Mouse (Mus musculus) liver, adult 2 months (tissue): ENCODE data around the gene Zfp451. TPM values are rescaled to one million over a fixed set of nuclear protein-coding genes. Genes with fewer than 3 reads are reported as not detected.
"Not testable (repeated sequence)": the region's sequence is repeated elsewhere in the genome, so short reads cannot be mapped to it uniquely, and the experiment has no call there.

ENCODE experiments used
- DNase-seq: peaks from one replicate; pipeline ENCODE4 v3.0.0-alpha.2; 2011; ENCODE audit warnings: low read depth, low spot score; ENCODE audit errors: extremely low read depth
- H3K27ac ChIP-seq: fragments of 200-500 bp; replicated peaks from 2 replicates; pipeline ENCODE4 v1.5.1; 2012; ENCODE audit warnings: low read depth, mild to moderate bottlenecking, control low read depth, inconsistent platforms, low read length; ENCODE audit not compliant: insufficient read depth
- H3K27me3 ChIP-seq: fragments of 200-500 bp; 2 replicates; pipeline ENCODE4 v1.6.1; 2012; ENCODE audit warnings: mild to moderate bottlenecking, moderate library complexity, low read length, inconsistent platforms; ENCODE audit not compliant: control insufficient read depth, insufficient read depth
- H3K36me3 ChIP-seq: fragments of 200-500 bp; 2 replicates; pipeline ENCODE4 v1.6.1; 2012; ENCODE audit warnings: low read length, inconsistent platforms; ENCODE audit not compliant: control insufficient read depth, insufficient read depth
- H3K4me1 ChIP-seq: fragments of 200-500 bp; 2 replicates; pipeline ENCODE4 v1.6.1; 2011; ENCODE audit warnings: low read length; ENCODE audit not compliant: control insufficient read depth, insufficient read depth
- H3K4me3 ChIP-seq: fragments of 200-500 bp; 2 replicates; pipeline ENCODE4 v1.5.1; 2011; ENCODE audit warnings: low read depth, mild to moderate bottlenecking, control low read depth, low read length, moderate library complexity; ENCODE audit not compliant: insufficient read depth
- H3K79me2 ChIP-seq: fragments of 200-500 bp; 2 replicates; pipeline ENCODE4 v1.6.1; 2012; ENCODE audit warnings: inconsistent platforms, mild to moderate bottlenecking, low read length, moderate library complexity; ENCODE audit not compliant: control insufficient read depth, insufficient read depth
- H3K9ac ChIP-seq: fragments of 200-500 bp; 2 replicates; pipeline ENCODE4 v1.6.1; 2012; ENCODE audit warnings: low read depth, mild to moderate bottlenecking, control low read depth, inconsistent platforms, low read length
- CTCF ChIP-seq: fragments of 200-500 bp; IDR thresholded peaks from 2 replicates; pipeline ENCODE4 v1.5.1; 2011; ENCODE audit warnings: low read depth, low read length, control low read depth
- POLR2A ChIP-seq: fragments of 200-500 bp; IDR thresholded peaks from 2 replicates; pipeline ENCODE4 v1.6.1; 2011; ENCODE audit warnings: low read length, control low read depth; ENCODE audit not compliant: insufficient read depth; ENCODE audit errors: extremely low read depth
- WGBS: fragments of 180-500 bp; shearing (Covaris S2); methylation state at CpG from one replicate; pipeline ENCODE4 v1.1.7; 2018; 5-methylcytosine and 5-hydroxymethylcytosine counted together
- polyA plus RNA-seq: library from polyadenylated mRNA; depleted of rRNA; stranded (reverse); fragments of >200 nt; gene quantifications from 2 replicates; pipeline ENCODE4 v1.2.3, GENCODE M21; 2012; rRNA removed
- total RNA-seq: library from RNA; depleted of rRNA; stranded (reverse); fragments of >200 nt; gene quantifications from 2 replicates; pipeline ENCODE4 v1.2.3, GENCODE M21; 2014; rRNA removed

The Zfp451 gene
- total RNA-seq (10.4 and 12.4 TPM in 2 replicates), polyA plus RNA-seq (2.2 TPM in 2 replicates)

GRCm38 (mm10) chr1:33813868-33814794, at the start of gene Zfp451:
Gene Zfp451 (minus strand): TSS chr1:33814595.
- peaks cover 8% of the 10 kb centered on the region for H3K4me1 ChIP-seq
- peak within 1 kb of the TSS; percentile 99 for H3K9ac ChIP-seq
- H3K36me3 ChIP-seq, result peaks cover 2% of the 10 kb centered on the region
- TF ChIP-seq CTCF, result no peak
- peak; percentile 54; the same call in 1 of the 2 replicates for TF ChIP-seq POLR2A
- no peaks in the 10 kb centered on the region for H3K27me3 ChIP-seq
- DNase-seq, result peak; percentile 68
- peaks cover 22% of the 10 kb centered on the region for H3K79me2 ChIP-seq
- H3K4me3 ChIP-seq, result peak within 1 kb of the TSS; percentile 100
- WGBS, result 1% methylated on average over 85 of the region's 85 CpGs
- H3K27ac ChIP-seq, result peak within 1 kb of the TSS; percentile 54; the same call in 1 of the 2 replicates

GRCm38 (mm10) chr1:33846807-33847206, 32.4 kb upstream of the Zfp451 start:
- Histone ChIP-seq H3K79me2 (no peaks in the 10 kb centered on the region), H3K9ac (no peak overlapping the region), H3K4me1 (no peaks in the 10 kb centered on the region), H3K27me3 (no peaks in the 10 kb centered on the region), H3K27ac (no peak overlapping the region), H3K4me3 (no peak overlapping the region), H3K36me3 (no peaks in the 10 kb centered on the region)
- WGBS, result 94% methylated on average over 2 of the region's 2 CpGs
- DNase-seq, result no peak
- no peak for TF ChIP-seq POLR2A
- TF ChIP-seq CTCF, result no peak

- Histone ChIP-seq H3K27me3 (no peaks in the 10 kb centered on the region), H3K79me2 (no peaks in the 10 kb centered on the region), H3K4me3 (no peak overlapping the region), H3K36me3 (no peaks in the 10 kb centered on the region), H3K27ac (no peak overlapping the region), H3K9ac (no peak overlapping the region), H3K4me1 (no peaks in the 10 kb centered on the region)
- DNase-seq, result no peak
- WGBS, result 78% methylated on average over 6 of the region's 6 CpGs
- TF ChIP-seq POLR2A (no peak), CTCF (no peak)
Observed at GRCm38 (mm10) chr1:33843823-33844222, 29.4 kb upstream of the Zfp451 start.

GRCm38 (mm10) chr1:33838952-33839351, 24.6 kb upstream of the Zfp451 start:
- WGBS, result 94% methylated on average over 14 of the region's 14 CpGs

GRCm38 (mm10) chr1:33830586-33830985, 16.2 kb upstream of the Zfp451 start:
- H3K4me1 ChIP-seq, result no peaks in the 10 kb centered on the region
- DNase-seq, result no peak
- H3K9ac ChIP-seq, result no peak overlapping the region
- H3K4me3 ChIP-seq, result no peak overlapping the region
- no peaks in the 10 kb centered on the region for H3K79me2 ChIP-seq
- TF ChIP-seq POLR2A, result no peak
- TF ChIP-seq CTCF, result no peak
- H3K36me3 ChIP-seq, result no peaks in the 10 kb centered on the region
- WGBS, result 76% methylated on average over 4 of the region's 4 CpGs
- H3K27me3 ChIP-seq, result no peaks in the 10 kb centered on the region
- H3K27ac ChIP-seq, result no peak overlapping the region

More at GRCm38 (mm10) chr1:33838952-33839351, 24.6 kb upstream of the Zfp451 start:
- H3K27ac ChIP-seq, H3K4me1 ChIP-seq, H3K79me2 ChIP-seq, H3K4me3 ChIP-seq, H3K27me3 ChIP-seq, H3K36me3 ChIP-seq, DNase-seq, H3K9ac ChIP-seq: not testable (repeated sequence)

- no peak for DNase-seq
- Histone ChIP-seq H3K27me3 (no peaks in the 10 kb centered on the region), H3K79me2 (peaks cover 13% of the 10 kb centered on the region), H3K27ac (no peak overlapping the region), H3K4me3 (no peak overlapping the region), H3K36me3 (no peaks in the 10 kb centered on the region), H3K9ac (no peak overlapping the region), H3K4me1 (peaks cover 7% of the 10 kb centered on the region)
- TF ChIP-seq CTCF (no peak), POLR2A (no peak)
- 92% methylated on average over 2 of the region's 2 CpGs for WGBS
Observed at GRCm38 (mm10) chr1:33817931-33818330, 3.5 kb upstream of the Zfp451 start.
